Mouse (Mus musculus) neural tube, embryonic 10.5 days (tissue): Measurements from ENCODE around the gene Rpap1.

Source experiments
- DNase-seq: peaks from one replicate; pipeline ENCODE4 v3.0.0-alpha.2; 2017; ENCODE audit warnings: low spot score; ENCODE audit errors: extremely low spot score

The Rpap1 gene

DNA sequence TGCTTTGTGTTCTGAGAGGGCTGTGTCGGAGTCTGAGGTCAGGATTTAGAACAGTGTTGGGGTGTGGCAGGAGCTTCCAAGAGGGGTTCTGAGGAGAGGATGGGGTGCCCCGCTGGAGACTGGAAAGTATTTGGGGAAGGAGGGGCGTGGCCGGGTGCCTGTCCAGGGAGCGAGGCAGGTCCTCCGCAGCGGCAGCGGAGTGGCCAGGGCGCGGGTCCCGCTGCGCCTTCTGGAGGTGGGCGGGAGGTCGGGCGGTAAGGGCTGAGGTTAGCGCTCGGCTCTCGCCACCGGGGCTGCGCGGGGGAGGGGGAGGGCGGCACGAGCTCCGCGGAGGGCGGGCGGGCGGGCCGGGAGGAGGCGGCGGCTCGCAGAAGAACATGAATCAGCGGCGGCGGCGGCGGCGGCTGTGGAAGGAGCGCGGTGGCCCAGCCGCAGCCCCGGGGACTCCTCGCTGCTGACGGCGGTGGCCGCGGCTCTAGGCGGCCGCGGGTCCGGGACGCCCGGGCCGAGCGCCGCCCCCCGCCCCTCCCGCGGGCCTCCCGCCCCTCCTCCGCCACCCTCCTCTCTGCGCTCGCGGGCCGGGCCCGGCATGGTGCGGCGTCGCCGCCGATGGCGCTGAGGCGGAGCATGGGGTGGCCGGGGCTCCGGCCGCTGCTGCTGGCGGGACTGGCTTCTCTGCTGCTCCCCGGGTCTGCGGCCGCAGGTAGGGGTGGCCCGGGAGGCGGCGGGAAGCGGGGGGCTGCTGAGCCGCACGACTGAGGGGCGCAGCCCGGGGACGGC is 12.0 kb upstream of the Rpap1 start:
- peak; percentile 74 for DNase-seq

DNA sequence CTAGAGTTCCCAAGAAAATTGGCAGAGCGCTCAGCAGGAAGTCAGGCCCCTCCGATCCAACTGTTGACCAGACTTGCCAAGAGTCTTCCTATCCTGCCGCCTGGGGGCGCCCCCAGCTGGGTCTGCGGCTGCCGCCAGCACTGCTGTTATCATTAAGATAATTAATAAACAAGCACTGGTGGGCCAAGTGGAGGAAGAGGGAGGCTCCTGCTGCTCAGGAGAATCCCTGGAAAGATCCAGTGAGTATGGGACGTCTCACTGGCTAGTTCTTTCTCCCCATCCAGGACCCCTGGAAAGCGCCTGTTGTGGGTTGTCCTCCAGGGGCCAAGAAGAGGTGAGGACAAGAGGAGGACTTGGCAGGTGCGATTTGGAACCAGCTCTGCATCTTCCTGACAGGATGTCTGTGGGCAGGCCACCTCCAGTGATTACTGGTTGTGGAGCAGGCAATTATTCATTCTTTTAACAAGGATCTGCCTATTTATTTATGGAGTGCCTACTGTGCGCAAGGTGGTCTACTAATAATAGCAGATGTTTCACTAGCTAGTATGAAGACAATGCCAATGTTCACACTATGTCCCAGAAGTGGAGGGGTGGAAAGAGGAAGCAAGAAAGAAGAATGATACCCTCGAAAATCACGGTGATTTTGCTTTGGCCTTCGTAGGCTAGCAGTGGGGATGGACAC is 11.1 kb upstream of the Rpap1 start:
- peak; percentile 57 for DNase-seq

DNA sequence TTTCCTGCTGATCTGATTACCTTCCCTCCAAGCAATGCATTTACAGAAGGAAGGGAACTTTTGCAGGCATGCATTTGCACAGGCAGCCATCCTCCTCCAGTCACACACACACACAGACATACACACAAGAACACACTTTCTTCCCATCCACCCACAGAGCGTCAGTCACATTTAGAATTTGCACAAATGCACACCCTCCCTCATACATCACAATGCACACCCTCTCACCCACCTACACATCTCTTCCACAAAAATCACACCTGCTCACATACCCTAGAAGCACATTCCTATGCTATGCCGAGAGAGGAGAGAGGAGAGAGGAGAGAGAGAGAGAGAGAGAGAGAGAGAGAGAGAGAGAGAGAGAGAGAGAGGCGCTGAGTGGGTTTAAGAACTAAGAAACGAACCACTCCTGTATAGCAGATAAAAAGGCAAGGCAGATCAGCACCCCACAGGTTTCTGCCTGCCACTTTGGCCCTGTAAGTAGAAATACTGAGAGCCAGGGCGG is 10.0 kb upstream of the Rpap1 start, which contains the start of gene Tyro3:
Tyro3 (plus strand) TSS at position 455 of the 505 bp plus-strand sequence.
- DNase-seq, result no peak

DNA sequence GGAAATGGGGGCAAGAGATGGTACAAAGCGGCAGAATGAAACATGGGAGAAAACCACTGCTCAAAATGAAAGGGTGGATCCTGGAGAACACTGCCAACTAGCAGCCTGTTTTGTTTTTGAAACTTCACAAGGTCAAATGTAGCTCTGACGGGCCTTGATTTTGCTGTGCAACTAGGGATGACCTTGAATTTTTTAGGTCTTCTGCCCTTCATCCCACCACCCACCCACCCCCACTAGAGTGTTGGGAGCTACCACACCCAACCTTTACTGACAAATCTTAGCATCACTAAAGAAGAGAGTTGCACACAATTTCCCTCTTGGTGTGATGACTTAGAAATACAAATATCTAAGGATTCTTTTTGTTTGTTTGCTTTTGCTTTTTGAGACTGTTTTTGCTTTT is 2.7 kb upstream of the Rpap1 start:
- no peak for DNase-seq

DNA sequence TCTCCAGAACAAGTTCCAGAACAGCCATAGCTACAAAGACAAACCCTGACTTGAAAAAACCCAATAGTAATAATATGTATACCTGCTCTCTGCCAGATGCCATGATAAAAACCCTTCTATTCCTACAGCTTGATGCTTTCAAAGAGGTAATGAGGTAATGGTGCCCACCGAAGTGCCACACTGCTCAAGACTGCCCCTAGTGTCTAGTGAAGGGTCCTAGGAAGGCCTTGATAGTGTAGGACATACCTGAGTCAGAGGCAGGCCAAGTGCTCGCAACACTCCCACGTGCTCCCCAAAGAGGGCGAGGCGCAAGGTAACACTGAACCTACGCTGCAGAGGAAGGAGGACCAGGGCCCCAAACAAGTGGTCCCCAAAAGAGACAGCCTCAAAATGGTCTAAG is 20.1 kb downstream of the Rpap1 start:
- no peak for DNase-seq

DNA sequence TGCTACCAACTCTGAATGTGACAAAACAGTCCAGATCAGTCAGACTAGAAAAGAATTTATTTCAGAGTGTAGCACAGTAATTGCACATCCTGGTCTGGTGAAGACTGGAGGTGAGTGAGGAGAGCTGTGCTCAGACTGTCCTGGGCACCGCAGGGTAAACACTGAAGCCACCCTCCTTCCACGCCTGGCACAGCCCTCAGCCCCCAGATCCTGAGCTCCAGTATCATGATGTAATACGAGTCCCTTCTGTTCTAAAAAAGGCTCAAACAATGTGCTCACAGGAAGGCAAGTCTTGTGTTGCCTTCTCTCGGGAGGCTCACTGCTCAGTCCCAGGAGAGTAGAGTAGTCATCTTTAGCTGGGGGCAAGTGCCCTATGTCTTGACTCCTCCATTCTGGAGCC is 23.4 kb downstream of the Rpap1 start:
- no peak for DNase-seq

DNA sequence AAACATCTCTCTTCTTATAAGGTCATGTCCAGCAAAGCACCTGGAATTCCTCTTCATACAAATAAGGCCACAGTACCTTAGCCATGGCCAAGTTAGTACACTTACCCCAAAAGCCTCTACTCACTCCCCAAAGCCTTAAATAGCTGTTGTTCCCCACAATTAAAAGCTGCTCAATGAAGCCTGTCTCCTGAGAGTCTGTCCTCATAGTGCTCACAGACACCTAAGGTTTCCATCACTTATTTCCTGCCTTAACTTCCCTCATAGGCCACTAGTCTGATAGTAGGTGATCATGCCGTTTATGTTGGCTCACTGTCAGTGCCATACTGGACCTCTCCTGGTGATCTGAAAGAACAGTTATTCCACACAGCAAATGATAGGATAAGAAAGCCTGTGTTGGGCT is 25.1 kb downstream of the Rpap1 start:
- no peak for DNase-seq

DNA sequence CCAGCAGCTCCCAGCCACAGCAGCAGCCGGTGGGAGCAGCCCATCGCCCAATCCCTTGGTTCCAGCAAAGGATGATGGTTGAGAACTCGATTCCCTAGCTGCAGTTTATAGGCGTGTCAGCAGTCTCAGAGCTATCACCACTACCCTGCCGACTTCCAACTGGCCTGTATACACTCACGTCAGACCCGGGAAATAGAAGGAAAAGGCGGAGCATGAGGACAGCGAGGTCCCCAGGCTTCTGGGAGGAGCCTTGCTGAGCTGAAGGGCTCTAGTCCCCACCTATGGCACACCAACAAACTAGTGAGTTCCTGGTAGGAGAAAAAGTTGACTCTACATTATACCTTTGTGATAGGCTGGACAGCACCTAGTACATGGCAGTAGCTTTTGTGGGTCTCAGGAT is 27.1 kb downstream of the Rpap1 start, which contains the start of gene Ltk:
Ltk (minus strand) TSS at position 181 of the 400 bp plus-strand sequence.
- DNase-seq, result no peak

DNA sequence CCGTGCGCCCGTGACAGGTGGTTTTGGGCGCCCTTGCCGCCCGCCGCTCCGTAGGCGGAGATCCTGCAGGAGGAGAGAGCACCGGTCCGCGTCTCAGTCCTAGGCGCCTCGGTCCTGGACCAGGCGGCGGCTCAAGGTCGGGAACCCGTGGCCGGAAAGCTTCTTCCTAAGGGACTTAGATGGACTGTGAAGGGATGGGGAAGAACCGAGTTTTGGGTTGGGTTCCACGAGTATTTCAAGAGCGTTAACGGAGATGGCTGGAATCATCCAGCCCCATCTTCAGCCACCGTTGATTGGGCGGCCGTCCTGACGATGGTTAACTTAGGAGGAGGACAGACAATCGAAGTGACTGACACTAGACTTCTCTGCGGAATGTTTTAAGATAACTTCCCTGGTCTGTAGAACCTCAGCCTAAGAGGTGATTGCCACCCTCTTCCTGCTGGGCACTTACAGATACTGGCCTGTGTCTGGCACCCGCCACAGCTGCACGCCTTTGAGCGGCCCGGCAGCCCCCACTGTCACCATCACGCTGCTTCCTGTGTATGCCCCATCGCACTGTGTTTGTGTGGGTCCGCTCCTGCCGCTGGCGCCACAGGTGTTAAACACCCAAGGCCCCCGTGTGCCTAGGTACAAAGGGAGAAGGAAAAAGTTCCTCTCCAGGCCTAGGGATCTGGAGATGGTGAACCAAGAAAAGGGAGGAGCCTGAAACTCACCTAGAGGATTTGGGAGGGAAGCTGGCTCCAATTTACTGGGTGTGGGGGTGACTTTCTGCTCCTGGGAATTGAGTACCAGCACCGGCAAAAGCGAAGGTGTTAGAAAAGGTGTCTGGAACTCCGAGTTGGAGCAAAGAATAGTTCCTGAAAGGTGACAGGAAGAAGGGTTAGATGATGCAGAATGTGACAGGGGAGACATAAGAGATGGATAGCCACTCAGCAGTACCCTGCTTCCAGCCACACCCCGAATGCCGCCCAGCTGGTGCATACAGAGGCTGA is 28.2 kb downstream of the Rpap1 start:
- peak; percentile 59 for DNase-seq

DNA sequence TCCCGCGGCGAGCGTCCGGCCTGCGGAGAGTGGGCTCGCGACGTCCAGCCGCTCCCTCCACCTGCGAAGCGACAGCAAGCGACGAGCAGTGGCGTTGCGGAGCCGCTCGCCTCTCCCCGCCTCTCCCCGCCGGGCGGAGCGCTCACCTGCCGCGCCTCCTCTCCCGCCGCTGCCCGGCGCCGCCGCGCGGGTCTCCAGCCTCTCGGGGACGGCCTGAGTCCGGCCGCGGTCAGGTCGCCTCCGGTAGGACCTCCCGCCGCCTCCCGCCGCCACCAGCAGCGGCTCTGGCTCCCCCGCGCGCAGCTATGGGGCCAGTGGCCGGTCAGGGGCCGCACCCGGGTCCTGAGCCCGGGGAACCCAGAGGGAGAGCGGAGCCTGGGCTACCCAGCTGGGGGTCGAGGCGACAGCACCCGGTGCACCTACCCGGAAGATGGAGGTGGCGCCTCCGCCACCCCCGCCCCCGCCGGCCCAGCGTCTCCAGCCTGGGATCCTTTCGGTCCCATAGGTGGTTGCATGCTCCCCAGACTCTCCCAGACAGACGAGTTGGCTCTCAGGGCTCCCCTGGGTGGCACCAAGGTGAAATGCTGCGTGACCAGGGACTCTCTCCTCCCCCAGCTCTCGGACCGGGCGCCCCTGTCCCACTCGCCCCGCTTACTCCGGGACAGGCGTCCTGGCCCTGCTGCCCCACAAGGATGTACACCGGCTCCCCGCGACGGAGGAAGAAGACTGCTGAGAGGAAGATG is 29.1 kb downstream of the Rpap1 start:
- peak; percentile 65 for DNase-seq

DNA sequence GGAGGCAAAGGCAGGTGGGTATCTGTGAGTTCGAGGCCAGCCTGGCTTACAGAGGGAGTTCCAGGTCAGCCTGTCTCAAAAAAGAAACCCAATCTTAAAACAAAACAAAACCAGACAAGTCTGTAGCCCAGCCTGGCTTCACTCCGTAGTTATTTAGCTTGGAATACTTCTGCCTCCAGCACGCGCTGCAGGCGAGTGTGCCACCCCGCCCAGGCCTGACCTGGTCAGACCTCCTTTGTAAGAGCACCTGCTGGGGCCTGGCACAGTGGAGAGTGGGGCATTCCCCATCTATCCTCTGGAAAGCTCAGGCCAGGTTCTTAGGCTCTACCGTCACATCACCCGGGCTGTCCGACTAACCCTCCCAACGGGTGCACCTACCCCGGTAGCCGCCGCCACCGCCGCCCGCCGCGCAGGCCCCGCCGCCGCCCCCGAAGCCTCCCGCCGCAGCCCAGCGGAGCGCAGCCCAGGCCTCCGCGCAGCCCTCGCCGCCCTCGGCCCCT is 29.7 kb downstream of the Rpap1 start:
- no peak for DNase-seq

DNA sequence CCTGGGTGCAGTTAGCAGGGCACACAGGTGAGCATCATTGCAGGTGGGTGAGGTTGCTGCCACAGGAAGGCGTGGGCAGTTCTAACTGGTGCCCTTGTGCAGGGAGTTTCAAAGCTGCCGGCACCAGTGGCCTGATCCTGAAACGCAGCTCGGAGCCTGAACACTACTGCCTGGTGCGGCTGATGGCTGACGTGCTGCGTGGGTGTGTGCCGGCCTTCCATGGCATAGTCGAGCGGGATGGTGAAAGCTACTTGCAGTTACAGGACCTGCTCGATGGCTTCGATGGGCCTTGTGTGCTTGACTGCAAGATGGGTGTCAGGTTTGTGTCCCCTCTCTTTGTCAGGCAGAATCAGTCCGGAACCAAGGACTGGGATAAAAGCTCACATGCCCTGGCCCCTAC is 38.1 kb downstream of the Rpap1 start:
- DNase-seq, result no peak

DNA sequence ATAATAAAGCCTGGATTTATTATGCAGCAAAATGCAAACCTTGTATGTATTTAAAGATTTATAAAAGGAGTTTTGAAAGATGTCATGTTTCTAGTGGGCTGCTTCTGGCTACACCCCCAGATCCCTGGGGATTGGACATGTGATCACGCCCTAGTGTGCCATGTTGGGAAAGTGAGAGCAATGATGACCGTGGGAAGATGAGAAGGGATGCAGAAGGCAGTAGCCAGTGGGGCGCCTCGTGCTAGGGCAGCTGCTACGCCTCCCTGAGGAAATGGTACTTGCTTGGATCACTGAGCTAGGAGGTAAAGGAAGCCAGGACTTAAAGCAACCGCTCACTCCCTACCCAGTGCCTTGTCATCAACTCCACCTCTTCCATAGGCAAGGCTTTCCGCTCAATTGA is 39.8 kb downstream of the Rpap1 start:
- DNase-seq, result no peak

DNA sequence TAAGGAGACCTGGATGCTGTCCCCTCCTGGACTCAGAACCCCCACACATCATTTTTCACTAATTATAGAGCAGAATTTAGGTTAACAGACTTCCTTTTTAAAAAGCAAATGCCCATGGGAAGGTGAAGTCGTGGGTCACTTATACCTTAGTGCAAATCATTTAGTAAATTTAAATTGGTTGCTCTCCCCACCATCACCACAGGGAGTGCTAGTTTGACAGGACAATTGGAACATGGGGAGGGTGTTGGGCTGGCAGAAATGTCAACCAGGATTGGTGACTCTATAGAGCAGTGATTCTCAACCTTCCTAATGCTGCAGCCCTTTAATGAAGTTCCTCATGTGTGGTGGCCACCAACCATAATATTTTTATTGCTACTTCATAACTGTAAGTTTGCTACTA is 42.1 kb downstream of the Rpap1 start:
- DNase-seq, result no peak

DNA sequence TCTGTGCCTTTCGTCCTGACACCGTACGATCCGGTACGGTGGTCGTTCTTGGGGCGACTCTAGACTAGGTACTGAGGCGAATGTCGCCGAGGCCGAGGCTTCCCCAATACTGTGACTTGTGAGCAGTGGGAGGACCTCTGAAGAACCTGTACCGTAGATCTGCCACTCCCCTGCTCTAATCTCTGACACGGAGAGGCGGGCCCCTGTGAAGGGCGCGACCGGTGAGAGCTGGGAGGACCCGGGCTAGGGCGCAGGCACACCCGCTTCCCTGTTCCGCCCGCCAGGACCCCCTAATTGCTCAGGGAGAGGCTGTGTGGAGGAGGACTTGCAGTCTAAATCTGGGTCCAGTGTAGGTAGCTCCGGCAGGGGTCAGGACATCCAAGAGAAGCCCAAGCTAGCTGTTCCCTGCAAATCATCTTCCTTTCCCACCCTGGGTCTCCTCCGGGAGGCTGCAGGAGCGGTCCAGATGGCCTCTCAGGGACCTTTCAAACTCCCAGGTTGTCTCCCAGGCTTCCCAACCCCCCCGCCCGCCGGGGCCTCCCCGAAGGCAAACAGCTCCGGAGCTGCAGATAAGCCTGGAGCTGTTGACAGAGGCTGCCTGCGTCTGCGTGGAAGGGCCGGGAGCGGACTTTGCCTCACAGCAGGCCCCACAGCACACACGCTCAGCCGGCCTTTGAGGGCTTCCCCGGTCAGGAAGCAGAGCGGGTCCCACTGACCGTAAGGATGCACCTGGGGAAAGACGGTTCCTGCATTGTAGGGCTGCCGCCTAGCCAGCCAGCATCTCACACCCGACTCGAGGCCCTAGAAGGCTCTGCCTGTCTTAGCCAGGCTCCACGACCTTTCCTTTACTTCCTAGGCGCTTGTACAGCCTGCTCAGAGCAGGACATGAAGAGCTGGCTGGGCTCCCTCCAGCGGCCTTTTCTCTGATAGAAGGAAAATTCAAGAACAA is 42.9 kb downstream of the Rpap1 start:
- DNase-seq, result peak; percentile 65

DNA sequence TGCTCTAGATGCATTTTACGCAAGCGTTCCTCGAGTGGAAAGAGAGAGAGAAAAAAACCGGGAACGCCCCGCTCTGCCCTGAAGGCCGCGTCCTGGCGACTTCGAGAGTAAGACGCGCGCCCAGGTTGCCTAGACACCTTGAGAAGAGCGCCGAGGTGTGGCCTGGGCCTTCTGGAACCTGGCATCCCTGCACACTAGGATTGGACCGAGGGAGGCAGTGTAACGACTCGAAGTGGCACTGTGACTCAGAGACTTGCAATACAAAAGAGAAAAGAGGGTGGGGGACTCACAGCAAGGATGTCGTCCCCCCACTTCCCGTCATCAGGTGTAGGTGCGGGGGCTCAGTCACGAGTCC is 43.6 kb downstream of the Rpap1 start:
- no peak for DNase-seq

DNA sequence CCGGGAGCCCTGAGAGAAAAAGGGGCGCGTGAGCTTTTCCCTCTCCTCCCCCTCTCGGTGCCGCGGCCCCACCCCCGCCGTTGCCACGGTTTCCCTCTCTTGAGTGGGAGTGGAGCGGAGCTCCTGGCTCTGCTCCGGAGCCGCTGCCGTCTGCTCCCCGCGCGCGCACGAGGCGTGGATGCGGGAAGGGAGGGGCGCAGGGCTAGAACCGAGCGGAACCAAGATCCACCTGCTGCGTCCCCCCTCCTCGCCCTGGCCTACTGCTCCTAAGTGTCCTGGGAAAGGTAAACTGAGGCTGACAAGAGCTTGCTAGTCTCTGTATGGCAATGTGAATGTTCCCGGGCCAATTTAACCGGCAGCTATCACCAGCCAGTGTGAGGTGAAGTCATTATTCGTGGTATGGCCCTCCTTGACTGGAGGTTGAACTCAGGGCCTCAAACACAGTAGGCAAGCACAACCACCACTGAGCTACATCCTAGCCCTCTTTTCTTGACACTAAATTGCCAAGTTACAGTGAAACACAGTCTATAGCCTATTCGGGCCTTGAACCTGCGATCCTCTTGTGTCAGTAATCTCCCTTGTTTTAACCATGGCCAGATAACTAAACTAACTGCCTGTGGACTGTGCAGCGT is 44.0 kb downstream of the Rpap1 start:
- DNase-seq, result peak; percentile 36

DNA sequence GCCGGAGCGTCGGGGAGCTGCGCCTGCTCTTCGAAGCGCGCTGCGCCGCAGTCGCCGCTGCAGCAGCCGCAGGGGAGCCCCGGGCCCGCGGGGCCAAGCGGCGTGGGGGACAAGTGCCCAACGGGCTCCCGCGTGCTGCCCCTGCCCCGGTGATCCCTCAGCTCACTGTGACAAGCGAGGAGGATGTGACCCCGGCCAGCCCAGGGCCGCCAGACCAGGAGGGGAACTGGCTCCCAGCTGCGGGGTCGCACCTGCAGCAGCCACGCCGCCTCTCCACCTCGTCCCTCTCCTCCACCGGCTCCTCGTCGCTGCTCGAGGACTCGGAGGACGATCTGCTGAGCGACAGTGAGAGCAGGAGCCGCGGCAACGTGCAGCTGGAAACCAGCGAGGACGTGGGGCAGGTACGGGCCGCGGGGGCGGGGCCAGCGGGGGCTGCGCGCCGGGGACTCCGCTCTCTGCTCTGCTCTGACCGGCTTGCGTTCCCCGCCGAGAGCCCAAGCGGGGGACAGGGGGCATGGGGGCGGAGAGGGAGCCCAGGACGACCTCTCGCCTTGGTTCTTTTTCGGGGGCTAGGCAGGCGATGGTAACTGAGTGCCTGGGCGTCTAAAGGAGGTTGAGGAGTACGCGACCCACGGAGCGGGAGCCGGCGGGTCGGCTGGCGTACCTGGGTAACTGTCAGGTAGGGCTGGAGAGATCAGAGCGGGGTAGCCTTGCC is 44.7 kb downstream of the Rpap1 start:
- peak; percentile 74 for DNase-seq
